ENCODE assay signal across 12 mouse cellular contexts in the genomic region with DNA sequence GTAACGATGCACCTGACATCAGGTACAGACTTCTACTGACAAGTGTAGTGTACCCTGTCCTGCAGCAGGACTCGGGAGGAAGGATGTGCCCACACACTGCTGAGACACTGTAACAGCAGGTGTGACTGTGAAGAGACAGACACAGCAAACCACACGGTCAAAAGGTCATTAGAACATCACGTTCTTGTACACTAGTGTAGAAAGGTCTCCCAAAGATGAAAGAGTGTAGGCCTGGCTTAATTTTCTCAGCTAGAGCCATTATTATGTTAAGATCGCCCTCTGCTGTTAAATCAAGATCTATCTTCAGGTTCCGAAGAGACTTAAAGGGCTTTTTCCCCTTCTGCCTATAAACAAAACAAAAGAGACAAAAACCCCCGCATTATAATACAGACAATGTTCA. TPM values are rescaled to one million over a fixed set of nuclear protein-coding genes. Genes with fewer than 3 reads are reported as not detected.
DNase-seq lines count a peak whose midpoint lies in the region; ATAC-seq and TF ChIP-seq lines count a peak whose summit lies in the region.
"Had no signal": no experiment of that assay in that cellular context is flagged by ENCODE, and none has a peak within 500 bp of the region (broad histone marks: within the 10 kb centered on the region; RNA-seq: fewer than 3 reads in every experiment).

No protein-coding gene starts in this region.

- 44% methylated on average over 7 of the region's 7 CpGs for WGBS in embryonic facial prominence, embryonic 11.5 days
- WGBS in embryonic facial prominence, embryonic 10.5 days: 49% methylated on average over 7 of the region's 7 CpGs
- 51% methylated on average over 7 of the region's 7 CpGs for WGBS in liver, adult 2 months
- WGBS in midbrain, embryonic 16.5 days: 40% methylated on average over 7 of the region's 7 CpGs

- no peak overlapping the region for H3K4me2 ChIP-seq in embryonic facial prominence, embryonic 11.5 days (ENCODE audit: low read depth, low read length)
- H3K4me2 ChIP-seq in midbrain, embryonic 16.5 days (ENCODE audit: low read length): no peak overlapping the region

- TF ChIP-seq POLR2A in liver, adult 2 months (IDR thresholded peaks at IDR 0.05; ENCODE audit: extremely low read depth, insufficient read depth, low read length): no peak

- no peaks in the 10 kb centered on the region for H3K9me3 ChIP-seq in embryonic facial prominence, embryonic 11.5 days (replicated peaks; ENCODE audit: control insufficient read depth, low read length)
- no peaks in the 10 kb centered on the region for H3K9me3 ChIP-seq in embryonic facial prominence, embryonic 10.5 days
- H3K9me3 ChIP-seq in midbrain, embryonic 16.5 days (replicated peaks; ENCODE audit: control insufficient read depth, low read length, poor library complexity, severe bottlenecking): no peaks in the 10 kb centered on the region

- no peak overlapping the region for H3K27ac ChIP-seq in embryonic facial prominence, embryonic 11.5 days (replicated peaks; ENCODE audit: low read depth, low read length)
- no peak overlapping the region for H3K27ac ChIP-seq in embryonic facial prominence, embryonic 10.5 days (replicated peaks)
- no peak overlapping the region for H3K27ac ChIP-seq in liver, adult 2 months (replicated peaks; ENCODE audit: insufficient read depth, low read depth, low read length)
- H3K27ac ChIP-seq in midbrain, embryonic 16.5 days (ENCODE audit: low read length): no peak overlapping the region

- peak; percentile 62 for DNase-seq in embryonic facial prominence, embryonic 11.5 days (ENCODE audit: low spot score)
- no peak for DNase-seq in embryonic facial prominence, embryonic 10.5 days (ENCODE audit: low spot score)
- peak; percentile 44 for DNase-seq in liver, adult 2 months (ENCODE audit: extremely low read depth, low read depth, low spot score)
- no peak for DNase-seq in liver
- peak; percentile 14 for DNase-seq in c-Kit-positive CD71-negative TER-119-negative erythroid progenitor cells, embryonic 14.5 days (ENCODE audit: low read depth)
- DNase-seq in T-cell, adult 2 months (ENCODE audit: low spot score): no peak
- no peak for DNase-seq in cerebellum, adult 8-10 months
- DNase-seq: gastrocnemius, postnatal 14 days; thymus, adult 18-20 months had no signal

- no peaks in the 10 kb centered on the region for H3K36me3 ChIP-seq in embryonic facial prominence, embryonic 11.5 days (replicated peaks; ENCODE audit: control insufficient read depth, insufficient read depth, low read depth, low read length)
- peaks cover 3% of the 10 kb centered on the region; the same call in 1 of the 2 replicates for H3K36me3 ChIP-seq in embryonic facial prominence, embryonic 10.5 days (replicated peaks)
- H3K36me3 ChIP-seq in liver, adult 2 months (ENCODE audit: control insufficient read depth, insufficient read depth, low read length): peaks cover 43% of the 10 kb centered on the region
- peaks cover 4% of the 10 kb centered on the region; the same call in 1 of the 2 replicates for H3K36me3 ChIP-seq in midbrain, embryonic 16.5 days (ENCODE audit: control insufficient read depth, insufficient read depth, low read length)

- H3K9ac ChIP-seq in embryonic facial prominence, embryonic 11.5 days (replicated peaks; ENCODE audit: low read length): no peak overlapping the region
- H3K9ac ChIP-seq in liver, adult 2 months (ENCODE audit: low read depth, low read length): no peak overlapping the region
- no peak overlapping the region for H3K9ac ChIP-seq in midbrain, embryonic 16.5 days (ENCODE audit: low read depth, low read length)

- ATAC-seq in embryonic facial prominence, embryonic 11.5 days (replicated peaks; ENCODE audit: insufficient number of reproducible peaks, low FRiP score, low TSS enrichment, low read depth): no peak
- ATAC-seq in midbrain, embryonic 16.5 days: peak; percentile 32; the same call in 1 of the 2 replicates

- no peak overlapping the region for H3K4me3 ChIP-seq in embryonic facial prominence, embryonic 11.5 days (ENCODE audit: low read depth, low read length)
- no peak overlapping the region for H3K4me3 ChIP-seq in embryonic facial prominence, embryonic 10.5 days
- no peak overlapping the region for H3K4me3 ChIP-seq in liver, adult 2 months (ENCODE audit: insufficient read depth, low read depth, low read length)
- H3K4me3 ChIP-seq in midbrain, embryonic 16.5 days (ENCODE audit: low read depth, low read length): no peak overlapping the region
- H3K4me3 ChIP-seq: myocyte had no signal

- H3K79me2 ChIP-seq in liver, adult 2 months (ENCODE audit: control insufficient read depth, insufficient read depth, low read length): no peaks in the 10 kb centered on the region

- no peak for TF ChIP-seq CTCF in liver, adult 2 months (IDR thresholded peaks at IDR 0.05; ENCODE audit: low read depth, low read length)

- no peaks in the 10 kb centered on the region for H3K4me1 ChIP-seq in embryonic facial prominence, embryonic 11.5 days (ENCODE audit: control insufficient read depth, insufficient read depth, low read length)
- H3K4me1 ChIP-seq in embryonic facial prominence, embryonic 10.5 days: 0 out of 2 replicates have a peak, but pooled peaks cover 3% of the 10 kb centered on the region
- H3K4me1 ChIP-seq in liver, adult 2 months (ENCODE audit: control insufficient read depth, insufficient read depth, low read length): no peaks in the 10 kb centered on the region
- no peaks in the 10 kb centered on the region for H3K4me1 ChIP-seq in midbrain, embryonic 16.5 days (ENCODE audit: control insufficient read depth, insufficient read depth, low read length)

- no peaks in the 10 kb centered on the region for H3K27me3 ChIP-seq in embryonic facial prominence, embryonic 11.5 days (ENCODE audit: control insufficient read depth, insufficient read depth, low read length)
- H3K27me3 ChIP-seq in embryonic facial prominence, embryonic 10.5 days (replicated peaks; ENCODE audit: low read depth, poor library complexity, severe bottlenecking): no peaks in the 10 kb centered on the region
- H3K27me3 ChIP-seq in liver, adult 2 months (ENCODE audit: control insufficient read depth, insufficient read depth, low read length): no peaks in the 10 kb centered on the region
- no peaks in the 10 kb centered on the region for H3K27me3 ChIP-seq in midbrain, embryonic 16.5 days (ENCODE audit: control insufficient read depth, insufficient read depth, low read depth, low read length)

RNA-seq across cellular contexts. Expression of a gene that starts 33.2 kb away (rescaled TPM):
- polyA plus RNA-seq in embryonic facial prominence, embryonic 11.5 days (2014; fragmentation: Nextera tagmentation; extraction: Ambion mirVana): 18.3 and 21.6 TPM in 2 replicates
- polyA plus RNA-seq in embryonic facial prominence, embryonic 10.5 days (2016; fragmentation: Nextera tagmentation; extraction: Ambion mirVana): 14.2 and 15.9 TPM in 2 replicates
- 8.9 and 9.4 TPM in 2 replicates for total RNA-seq in liver, adult 2 months (2014; rRNA removed)
- 3.0 and 3.7 TPM in 2 replicates for polyA plus RNA-seq in liver, adult 2 months (2012; rRNA removed)
- polyA plus RNA-seq in midbrain, embryonic 16.5 days (2015; fragmentation: Nextera tagmentation; extraction: Ambion mirVana): 48.0 and 55.5 TPM in 2 replicates

RNA-seq across cellular contexts. Expression of a gene that starts 35.4 kb away (rescaled TPM):
- polyA plus RNA-seq in embryonic facial prominence, embryonic 11.5 days (2014; fragmentation: Nextera tagmentation; extraction: Ambion mirVana): 11.9 and 12.3 TPM in 2 replicates
- 14.0 and 15.4 TPM in 2 replicates for polyA plus RNA-seq in embryonic facial prominence, embryonic 10.5 days (2016; fragmentation: Nextera tagmentation; extraction: Ambion mirVana)
- 18.3 and 23.6 TPM in 2 replicates for total RNA-seq in liver, adult 2 months (2014; rRNA removed)
- 13.4 and 16.5 TPM in 2 replicates for polyA plus RNA-seq in liver, adult 2 months (2012; rRNA removed)
- polyA plus RNA-seq in midbrain, embryonic 16.5 days (2015; fragmentation: Nextera tagmentation; extraction: Ambion mirVana): 2.8 and 3.9 TPM in 2 replicates

RNA-seq across cellular contexts. Expression of a gene that starts 40.9 kb away (rescaled TPM):
- polyA plus RNA-seq in embryonic facial prominence, embryonic 11.5 days (2014; fragmentation: Nextera tagmentation; extraction: Ambion mirVana): 0.36 TPM in 1 of 2 replicates, not detected in the other
- 0.45 TPM in 2 replicates for polyA plus RNA-seq in embryonic facial prominence, embryonic 10.5 days (2016; fragmentation: Nextera tagmentation; extraction: Ambion mirVana)
- not detected in 2 replicates for total RNA-seq in liver, adult 2 months (2014; rRNA removed)
- not detected in 2 replicates for polyA plus RNA-seq in liver, adult 2 months (2012; rRNA removed)
- polyA plus RNA-seq in midbrain, embryonic 16.5 days (2015; fragmentation: Nextera tagmentation; extraction: Ambion mirVana): 0.27 TPM in 1 of 2 replicates, not detected in the other
- total RNA-seq: gastrocnemius, postnatal 14 days; left cerebral cortex, adult 18-20 months had no signal
- polyA plus RNA-seq: myocyte had no signal

Comparison
In these comparisons a context has a peak if more than half of its experiments do, and no peak if none do; other contexts are left out.
1. DNase-seq: peak in embryonic facial prominence, embryonic 11.5 days (single experiment), liver, adult 2 months (single experiment) and c-Kit-positive CD71-negative TER-119-negative erythroid progenitor cells, embryonic 14.5 days (single experiment); none in embryonic facial prominence, embryonic 10.5 days (single experiment), liver (single experiment), T-cell, adult 2 months (single experiment) and cerebellum, adult 8-10 months (single experiment).